Mouse (Mus musculus) heart, postnatal 0 days (tissue): ENCODE data around the gene Mxra7.

Experiments used
- CTCF ChIP-seq: IDR thresholded peaks from 2 replicates; pipeline ENCODE4 v1.5.1; 2016; ENCODE audit warnings: antibody characterized with exemption, control low read depth, low read depth
- EP300 ChIP-seq: IDR thresholded peaks from 2 replicates; pipeline ENCODE4 v1.6.1; 2016; ENCODE audit warnings: antibody characterized with exemption, low read depth

DNA sequence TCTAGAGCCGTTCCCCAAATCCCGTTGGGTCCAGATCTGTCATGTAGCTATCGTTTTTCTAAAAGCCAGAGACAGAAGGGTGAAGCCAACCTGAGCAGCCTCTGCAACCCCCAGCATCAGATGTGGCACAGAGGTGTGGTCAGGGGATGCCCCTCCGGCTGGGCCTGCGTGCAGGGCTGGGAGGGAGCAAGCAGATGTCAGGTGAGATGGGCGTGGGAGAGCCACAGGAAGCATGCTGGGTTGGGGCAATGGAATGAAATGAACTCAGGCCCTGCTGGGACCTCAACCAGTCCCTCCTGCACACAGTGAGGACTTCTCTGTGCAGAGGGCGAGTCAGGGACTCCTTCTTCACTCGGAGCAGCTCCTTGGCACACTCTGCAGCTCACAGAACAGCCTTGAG is 18.3 kb downstream of the Mxra7 start:
- no peak for TF ChIP-seq CTCF
- TF ChIP-seq EP300, result no peak
